Mouse (Mus musculus) forebrain, embryonic 11.5 days (tissue): ENCODE data around the gene Thbs4. TPM values are rescaled to one million over a fixed set of nuclear protein-coding genes. Genes with fewer than 3 reads are reported as not detected.
A peak's percentile ranks its signal among the peaks of the same experiment; 100 is the strongest.

Experiments
- ATAC-seq: fragments of 200-750 bp; cut with Nextera tagmentation; replicated peaks from 2 replicates; pipeline ENCODE4 v1.8.0; 2017; ENCODE audit warnings: moderate TSS enrichment; ENCODE audit not compliant: low FRiP score
- DNase-seq: peaks from one replicate; pipeline ENCODE4 v3.0.0-alpha.2; 2017; ENCODE audit warnings: low spot score
- H3K27ac ChIP-seq: fragments of 300-500 bp; sonication (generic); 2 replicates; pipeline ENCODE4 v1.5.1; 2014; ENCODE audit warnings: low read depth, low read length
- H3K27me3 ChIP-seq: fragments of 300-500 bp; sonication (generic); 2 replicates; pipeline ENCODE4 v1.6.1; 2014; ENCODE audit warnings: mild to moderate bottlenecking, low read length, mixed read lengths; ENCODE audit not compliant: control insufficient read depth, insufficient read depth
- H3K36me3 ChIP-seq: fragments of 300-500 bp; sonication (generic); 2 replicates; pipeline ENCODE4 v1.6.1; 2014; ENCODE audit warnings: mild to moderate bottlenecking, low read length, moderate library complexity, mixed read lengths; ENCODE audit not compliant: control insufficient read depth, insufficient read depth
- H3K4me1 ChIP-seq: fragments of 300-500 bp; sonication (generic); replicated peaks from 2 replicates; pipeline ENCODE4 v1.6.1; 2014; ENCODE audit warnings: low read length, mixed read lengths; ENCODE audit not compliant: control insufficient read depth, insufficient read depth
- H3K4me2 ChIP-seq: fragments of 300-500 bp; sonication (generic); 2 replicates; pipeline ENCODE4 v1.6.1; 2014; ENCODE audit warnings: low read depth, mild to moderate bottlenecking, low read length, moderate library complexity, mixed read lengths; ENCODE audit not compliant: severe bottlenecking
- H3K4me3 ChIP-seq: fragments of 300-500 bp; sonication (generic); 2 replicates; pipeline ENCODE4 v1.5.1; 2014; ENCODE audit warnings: low read depth, low read length
- H3K9ac ChIP-seq: fragments of 300-500 bp; sonication (generic); 2 replicates; pipeline ENCODE4 v1.6.1; 2014; ENCODE audit warnings: low read length
- H3K9me3 ChIP-seq: fragments of 300-500 bp; sonication (generic); 2 replicates; pipeline ENCODE4 v1.6.1; 2016; ENCODE audit warnings: low read length, mixed read lengths; ENCODE audit not compliant: control insufficient read depth
- WGBS: fragments of 180-500 bp; shearing (Covaris S2); extraction: QIAGEN DNeasy Blood & Tissue Kit; methylation state at CpG from one replicate; pipeline ENCODE4 v1.1.7; 2014; 5-methylcytosine and 5-hydroxymethylcytosine counted together
- polyA plus RNA-seq: library from polyadenylated mRNA; unstranded; fragments of >200 nt; fragmentation: Nextera tagmentation; extraction: Ambion mirVana; gene quantifications from 2 replicates; pipeline ENCODE4 v1.2.1, GENCODE M21; 2014

Gene Thbs4
- polyA plus RNA-seq, 1 experiment from 2014 or later, result 1.8 TPM

DNA sequence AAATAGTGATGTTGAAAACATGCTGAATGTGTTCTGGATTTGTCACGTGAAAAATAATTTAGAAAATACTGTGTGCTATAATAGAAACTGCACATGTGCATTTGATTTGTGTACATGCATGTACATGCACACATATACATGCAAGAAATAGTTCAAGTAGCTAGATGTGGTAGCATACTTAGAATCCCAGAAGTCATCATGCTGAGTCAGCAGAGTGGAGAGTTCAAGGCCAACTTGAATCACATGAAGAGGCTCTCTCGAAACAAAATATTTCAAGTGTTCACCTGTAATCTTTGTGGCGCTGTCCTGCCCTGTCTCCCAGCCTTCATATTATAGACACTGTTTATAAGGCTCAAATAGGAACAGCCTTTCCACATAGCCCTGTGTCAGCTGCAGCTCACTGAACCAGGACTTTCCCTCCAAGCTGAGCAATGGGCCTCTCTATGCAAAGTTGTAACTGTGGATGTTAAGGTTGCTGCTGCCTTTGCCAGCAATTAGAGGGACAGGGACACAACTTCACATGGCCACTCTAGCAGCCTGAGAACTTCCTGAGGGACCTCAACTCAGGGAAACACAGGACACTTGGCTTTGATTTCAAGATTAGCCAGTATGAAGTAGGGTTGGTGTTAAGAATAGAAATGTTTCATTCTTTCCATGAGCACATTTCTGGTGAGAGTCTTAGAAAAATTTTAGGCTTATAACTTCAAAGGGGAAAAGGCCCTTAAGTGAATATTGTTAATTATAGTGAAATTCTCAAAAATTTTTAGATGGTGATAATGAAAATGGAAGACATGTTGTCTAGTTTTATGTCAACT, 76.6 kb downstream of the Thbs4 start:
- no peaks in the 10 kb centered on the region for H3K36me3 ChIP-seq
- H3K27me3 ChIP-seq, result no peaks in the 10 kb centered on the region
- H3K4me1 ChIP-seq, result no peaks in the 10 kb centered on the region
- no peak overlapping the region for H3K9ac ChIP-seq
- H3K27ac ChIP-seq, result no peak overlapping the region
- DNase-seq (no peak), ATAC-seq (no peak)
- no peak overlapping the region for H3K4me3 ChIP-seq
- no peak overlapping the region for H3K4me2 ChIP-seq
- H3K9me3 ChIP-seq, result no peaks in the 10 kb centered on the region
- 93% methylated on average over 3 of the region's 3 CpGs for WGBS

DNA sequence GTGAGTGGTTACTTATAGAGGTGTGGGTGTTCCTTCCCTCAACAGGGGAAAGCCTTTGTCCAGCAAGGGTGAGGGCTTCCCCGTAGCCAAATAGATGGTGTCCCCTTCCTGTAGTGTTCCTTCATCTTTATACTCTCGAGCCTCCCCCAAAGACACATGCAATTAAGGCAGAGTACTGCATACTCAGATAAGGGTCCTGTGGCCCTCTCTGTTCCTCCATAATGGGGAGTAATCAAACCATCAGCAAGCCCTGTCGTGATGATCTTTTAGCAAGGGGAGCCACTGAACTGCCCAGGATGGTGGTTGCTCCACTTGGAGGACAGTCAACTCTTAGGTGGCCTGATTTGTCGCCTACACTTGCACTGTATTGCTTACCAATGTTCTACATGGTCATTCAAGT, 82.0 kb downstream of the Thbs4 start:
- DNase-seq (peak; percentile 5), ATAC-seq (no peak)
- Histone ChIP-seq H3K4me3 (no peak overlapping the region), H3K9ac (no peak overlapping the region), H3K36me3 (no peaks in the 10 kb centered on the region), H3K4me1 (peaks cover 3% of the 10 kb centered on the region), H3K9me3 (no peaks in the 10 kb centered on the region), H3K4me2 (no peak overlapping the region), H3K27ac (no peak overlapping the region), H3K27me3 (no peaks in the 10 kb centered on the region)
- WGBS, result 86% methylated on average over 4 of the region's 4 CpGs

DNA sequence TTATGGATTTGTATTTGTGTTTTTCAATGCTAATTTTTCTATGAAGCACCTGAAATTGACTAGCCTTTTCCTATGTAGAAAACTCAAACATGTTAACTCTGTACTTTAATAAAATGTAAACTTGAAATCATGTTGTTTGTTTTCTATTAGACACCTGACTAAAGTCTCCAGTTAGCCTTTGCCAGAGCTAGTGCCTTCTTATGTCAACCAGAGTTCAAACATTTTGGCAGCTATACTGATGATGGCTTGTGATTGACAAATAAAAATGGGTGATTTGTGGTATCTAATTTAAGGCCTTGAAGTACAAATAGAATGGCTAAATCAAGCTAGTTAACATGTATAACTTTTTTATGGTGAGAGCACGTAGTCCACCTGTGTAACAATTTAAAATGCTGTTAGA, 82.8 kb downstream of the Thbs4 start:
- 86% methylated on average over 1 of the region's 1 CpGs for WGBS
- no peak for ATAC-seq
- no peak for DNase-seq
- H3K4me2 ChIP-seq, result no peak overlapping the region
- no peaks in the 10 kb centered on the region for H3K9me3 ChIP-seq
- no peaks in the 10 kb centered on the region for H3K36me3 ChIP-seq
- H3K27me3 ChIP-seq, result no peaks in the 10 kb centered on the region
- no peak overlapping the region for H3K27ac ChIP-seq
- peaks cover 3% of the 10 kb centered on the region for H3K4me1 ChIP-seq
- H3K9ac ChIP-seq, result no peak overlapping the region
- no peak overlapping the region for H3K4me3 ChIP-seq

DNA sequence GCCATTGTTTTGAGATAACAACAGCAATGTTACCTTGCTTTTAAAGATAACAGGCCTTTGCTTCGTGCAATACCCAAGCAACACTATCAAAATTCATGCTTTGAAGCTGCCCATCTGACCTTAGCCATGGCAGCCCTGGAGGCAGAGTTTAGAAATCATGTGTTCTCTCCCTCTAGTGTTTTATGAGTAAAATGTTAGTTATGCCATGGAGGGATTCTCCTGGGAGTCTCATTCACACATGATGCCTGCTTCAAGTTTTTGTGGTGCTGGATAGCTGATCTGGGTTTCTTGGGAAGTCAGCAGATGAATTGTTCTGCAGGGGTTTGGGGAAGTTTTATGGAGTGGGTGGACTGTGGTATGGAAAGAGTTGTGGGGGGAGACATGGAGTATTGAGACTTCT, 84.3 kb downstream of the Thbs4 start:
- DNase-seq, result no peak

DNA sequence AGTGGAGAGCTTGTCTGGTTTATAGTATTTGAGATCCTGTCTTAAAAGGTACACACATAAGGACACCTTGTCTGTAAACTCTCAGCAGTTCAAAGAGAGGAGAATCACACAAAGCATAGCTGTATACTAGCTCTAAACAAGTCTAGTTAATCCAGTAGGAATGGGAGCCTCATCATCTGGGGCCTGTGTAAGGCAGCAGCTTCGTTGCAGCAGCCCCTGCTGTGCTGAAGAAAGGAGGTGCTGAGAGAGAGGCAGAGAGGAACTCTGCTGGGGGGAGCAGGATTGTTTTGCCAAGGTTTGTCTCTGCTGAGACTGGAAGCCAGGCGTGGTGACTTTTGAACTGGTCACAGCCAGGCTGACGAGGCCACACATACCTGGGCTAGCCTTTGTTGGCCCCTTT, 85.1 kb downstream of the Thbs4 start:
- ATAC-seq, result no peak
- Histone ChIP-seq H3K27ac (no peak overlapping the region), H3K27me3 (no peaks in the 10 kb centered on the region), H3K36me3 (no peaks in the 10 kb centered on the region), H3K4me2 (no peak overlapping the region), H3K9me3 (no peaks in the 10 kb centered on the region), H3K4me3 (no peak overlapping the region), H3K9ac (no peak overlapping the region), H3K4me1 (peaks cover 3% of the 10 kb centered on the region)
- peak; percentile 48 for DNase-seq
- 5% methylated on average over 3 of the region's 3 CpGs for WGBS

More for the DNA sequence above, 84.3 kb downstream of the Thbs4 start:
- Histone ChIP-seq H3K4me2 (no peak overlapping the region), H3K27me3 (no peaks in the 10 kb centered on the region), H3K4me1 (peaks cover 3% of the 10 kb centered on the region), H3K4me3 (no peak overlapping the region), H3K36me3 (no peaks in the 10 kb centered on the region), H3K9ac (no peak overlapping the region), H3K9me3 (no peaks in the 10 kb centered on the region), H3K27ac (no peak overlapping the region)
- no peak for ATAC-seq
- WGBS, result 85% methylated on average over 1 of the region's 1 CpGs

DNA sequence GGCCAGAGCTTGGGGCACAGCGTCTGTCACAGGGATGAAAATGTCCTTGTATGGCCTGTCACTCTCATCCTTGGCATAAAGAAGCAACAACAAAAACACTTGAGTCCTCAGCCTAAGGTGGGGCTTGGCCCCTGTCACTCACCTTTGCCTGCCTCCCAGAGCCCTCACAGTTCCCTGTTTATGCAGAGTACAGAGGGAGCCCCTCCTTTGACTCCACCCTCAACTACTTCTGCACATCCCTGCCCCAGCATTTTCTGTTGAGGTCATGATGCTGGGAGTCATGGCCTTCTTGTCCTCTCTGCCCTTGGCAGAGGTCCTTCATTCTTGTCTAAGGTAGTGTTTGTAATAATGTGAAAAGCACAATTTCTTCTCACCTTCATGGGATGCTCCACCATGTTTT, 86.2 kb downstream of the Thbs4 start:
- no peak for ATAC-seq
- no peak overlapping the region for H3K4me3 ChIP-seq
- H3K4me1 ChIP-seq, result peaks cover 6% of the 10 kb centered on the region
- no peak overlapping the region for H3K9ac ChIP-seq
- 67% methylated on average over 1 of the region's 1 CpGs for WGBS
- no peaks in the 10 kb centered on the region for H3K9me3 ChIP-seq
- no peak overlapping the region for H3K27ac ChIP-seq
- no peak for DNase-seq
- H3K27me3 ChIP-seq, result no peaks in the 10 kb centered on the region
- H3K4me2 ChIP-seq, result no peak overlapping the region
- H3K36me3 ChIP-seq, result no peaks in the 10 kb centered on the region

DNA sequence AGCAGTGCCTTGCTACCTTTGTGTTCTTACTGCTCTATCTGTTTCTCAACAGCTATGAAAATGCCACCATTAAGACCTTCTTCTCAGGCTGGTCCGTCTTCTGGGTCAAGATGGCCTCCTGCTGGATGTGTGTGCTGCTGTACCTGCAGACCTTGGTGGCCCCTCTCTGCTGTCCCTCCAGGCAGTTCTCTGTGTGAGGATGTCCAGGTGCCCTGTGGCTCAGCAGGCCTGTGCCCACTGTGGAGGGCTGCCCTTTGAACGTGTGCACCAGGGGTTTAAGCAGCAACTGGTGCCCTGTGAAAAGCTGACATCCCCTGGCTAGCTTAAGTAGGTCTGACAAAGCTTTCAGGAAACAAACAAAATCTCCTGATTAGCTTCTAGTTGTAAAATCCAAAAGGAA, 86.7 kb downstream of the Thbs4 start:
- no peak overlapping the region for H3K4me3 ChIP-seq
- no peaks in the 10 kb centered on the region for H3K36me3 ChIP-seq
- ATAC-seq, result no peak
- no peaks in the 10 kb centered on the region for H3K9me3 ChIP-seq
- no peak overlapping the region for H3K27ac ChIP-seq
- 73% methylated on average over 2 of the region's 2 CpGs for whole genome bisulfite sequencing
- H3K27me3 ChIP-seq, result no peaks in the 10 kb centered on the region
- H3K4me1 ChIP-seq, result peaks cover 7% of the 10 kb centered on the region
- no peak overlapping the region for H3K9ac ChIP-seq
- DNase-seq, result no peak
- H3K4me2 ChIP-seq, result no peak overlapping the region

DNA sequence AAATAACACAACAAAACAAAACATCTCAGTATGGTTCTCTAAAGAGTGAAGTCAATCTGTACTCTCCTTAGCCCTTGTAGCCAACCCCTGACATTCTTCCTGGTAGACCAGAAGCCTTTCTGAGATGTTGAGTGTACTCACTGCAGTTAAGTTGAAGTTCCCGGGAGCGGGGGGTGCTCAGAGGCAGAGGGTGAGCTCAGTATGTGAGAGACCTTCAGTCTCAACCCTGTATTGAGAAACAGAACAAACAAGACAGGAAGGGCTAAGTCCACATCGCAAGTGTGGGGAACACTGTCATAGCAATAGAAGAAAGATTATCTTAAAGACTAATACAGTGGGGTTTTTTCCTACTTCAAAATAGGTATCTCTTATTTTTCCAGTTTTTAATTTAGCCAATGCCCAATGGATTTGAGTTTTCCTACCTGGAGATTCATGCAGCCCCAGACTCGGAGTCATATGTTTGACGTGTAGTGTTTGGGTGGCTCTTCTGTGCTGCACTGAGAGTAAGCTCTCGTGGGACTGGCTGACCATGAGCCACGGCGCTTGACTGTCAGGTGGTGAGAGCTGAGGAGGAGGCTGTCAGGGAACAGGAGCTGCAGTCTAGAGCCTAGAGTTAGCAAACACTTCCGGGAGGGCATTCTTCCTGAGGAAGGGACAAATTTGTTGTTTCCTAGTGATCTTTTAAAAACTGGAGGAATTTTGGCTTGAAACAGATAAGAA, 88.1 kb downstream of the Thbs4 start:
- Histone ChIP-seq H3K27ac (no peak overlapping the region), H3K9me3 (no peaks in the 10 kb centered on the region), H3K27me3 (no peaks in the 10 kb centered on the region), H3K36me3 (no peaks in the 10 kb centered on the region), H3K9ac (no peak overlapping the region), H3K4me1 (peaks cover 7% of the 10 kb centered on the region), H3K4me3 (no peak overlapping the region), H3K4me2 (no peak overlapping the region)
- 89% methylated on average over 9 of the region's 9 CpGs for whole genome bisulfite sequencing
- no peak for ATAC-seq
- no peak for DNase-seq
